Mouse (Mus musculus) CD4-positive, CD25-positive, alpha-beta regulatory T cell, adult 9 weeks (primary cell): ENCODE data around the gene Fetub. TPM values are rescaled to one million over a fixed set of nuclear protein-coding genes. Genes with fewer than 3 reads are reported as not detected.

ENCODE experiments used
- polyA plus RNA-seq: library from polyadenylated mRNA; unstranded; fragments of 100-300 nt; shearing (Covaris generic); gene quantifications from one replicate; pipeline ENCODE4 v1.2.1, GENCODE M21; 2017

Fetub gene
- not detected for polyA plus RNA-seq

DNA sequence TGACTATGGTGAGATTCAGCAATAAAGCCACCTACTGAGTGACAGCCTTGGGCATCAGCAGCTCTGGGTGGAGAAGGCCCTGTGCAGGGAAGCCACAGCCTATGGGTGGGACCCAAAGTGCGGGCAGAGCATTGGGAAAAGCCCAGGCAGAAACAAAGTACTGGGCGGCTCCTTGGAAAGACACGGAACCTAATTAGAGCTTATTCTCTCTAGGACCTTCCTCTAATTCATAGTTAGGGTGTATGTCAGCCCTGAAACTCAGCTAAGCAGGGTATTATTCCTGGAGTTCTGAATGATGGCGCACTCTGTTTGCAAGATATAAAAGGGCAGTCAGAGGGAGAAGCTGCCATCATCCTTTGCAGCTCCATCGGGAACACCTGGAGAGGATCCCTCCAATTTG, at the start of gene Fetub:
Fetub (plus strand) TSS at position 301 of the 400 bp plus-strand sequence.

GRCm38 (mm10) chr16:22890683-22891510, 27.2 kb upstream of the Fetub start, which contains the start of gene Ahsg:
Gene Ahsg (plus strand): TSS chr16:22891277.

DNA sequence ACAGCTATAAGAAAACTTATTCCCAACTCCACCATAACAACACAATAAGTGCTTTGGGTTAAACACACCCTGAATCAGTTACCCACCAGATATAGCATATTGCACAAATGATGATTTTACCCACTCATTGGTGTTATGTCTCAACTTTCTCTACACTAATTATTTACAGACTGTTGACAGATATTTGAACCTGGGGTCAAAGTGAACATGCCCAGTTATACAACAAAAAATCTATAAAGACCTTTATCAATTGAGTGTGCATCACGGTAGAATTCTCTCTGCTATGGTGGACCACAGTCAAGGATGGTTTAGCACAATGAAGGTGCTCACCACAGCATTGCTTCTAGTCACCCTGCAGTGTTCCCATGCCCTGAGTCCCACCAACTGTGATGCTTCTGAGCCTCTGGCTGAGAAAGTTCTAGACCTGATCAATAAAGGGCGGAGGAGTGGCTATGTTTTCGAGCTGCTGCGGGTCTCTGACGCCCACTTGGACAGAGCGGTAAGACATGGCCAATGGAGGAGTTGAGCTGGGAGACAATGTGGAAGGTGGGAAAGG, 32.8 kb downstream of the Fetub start, which contains the start of gene Hrg:
Hrg (plus strand) TSS at position 233 of the 556 bp plus-strand sequence.

Other genes with a start within 250 kb of the Fetub start
- not detected for gene Crygs, start 106.8 kb upstream of the Fetub start, polyA plus RNA-seq
- 29.1 TPM for gene Tbccd1, start 60.7 kb upstream of the Fetub start, polyA plus RNA-seq
- 111 TPM for gene Dnajb11, start 60.5 kb upstream of the Fetub start, polyA plus RNA-seq
- not detected for gene Ahsg, start 27.1 kb upstream of the Fetub start, polyA plus RNA-seq
- not detected for gene Hrg, start 32.7 kb downstream of the Fetub start, polyA plus RNA-seq
- gene Kng2, start 111.1 kb downstream of the Fetub start, polyA plus RNA-seq: not detected
- gene Kng1, start 139.5 kb downstream of the Fetub start, polyA plus RNA-seq: not detected
- gene Eif4a2, start 189.1 kb downstream of the Fetub start, polyA plus RNA-seq: 294 TPM
- gene Rfc4, start 209.4 kb downstream of the Fetub start, polyA plus RNA-seq: 31.3 TPM
- gene Adipoq, start 228.2 kb downstream of the Fetub start, polyA plus RNA-seq: 0.57 TPM